Mouse (Mus musculus): ENCODE measurements around the gene Oas1d.
A peak's percentile ranks its signal among the peaks of the same experiment; 100 is the strongest.
"Not testable (repeated sequence)": the region's sequence is repeated elsewhere in the genome, so short reads cannot be mapped to it uniquely, and the experiment has no call there.

The Oas1d gene

DNA sequence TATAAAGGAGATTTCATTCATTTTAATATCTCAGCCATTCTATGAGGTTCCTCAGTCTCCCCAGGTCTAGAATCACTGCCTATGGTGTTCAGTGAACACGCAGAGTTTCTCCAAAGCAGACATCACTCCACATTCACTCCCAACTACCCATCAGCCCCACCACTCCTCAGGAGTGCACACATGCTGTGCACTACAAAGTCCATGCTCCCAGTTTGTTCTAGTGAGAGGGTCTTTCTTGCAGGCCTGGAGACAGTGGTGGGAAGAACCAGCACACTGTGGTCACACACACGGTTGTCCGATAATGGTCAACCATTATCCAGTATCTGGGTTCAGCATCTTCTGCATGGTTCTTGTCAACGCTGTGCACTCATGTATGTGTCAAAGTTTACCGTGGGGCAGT lies 12.3 kb upstream of the Oas1d start:
- no peak for DNase-seq (ENCODE audit: low read depth)

DNA sequence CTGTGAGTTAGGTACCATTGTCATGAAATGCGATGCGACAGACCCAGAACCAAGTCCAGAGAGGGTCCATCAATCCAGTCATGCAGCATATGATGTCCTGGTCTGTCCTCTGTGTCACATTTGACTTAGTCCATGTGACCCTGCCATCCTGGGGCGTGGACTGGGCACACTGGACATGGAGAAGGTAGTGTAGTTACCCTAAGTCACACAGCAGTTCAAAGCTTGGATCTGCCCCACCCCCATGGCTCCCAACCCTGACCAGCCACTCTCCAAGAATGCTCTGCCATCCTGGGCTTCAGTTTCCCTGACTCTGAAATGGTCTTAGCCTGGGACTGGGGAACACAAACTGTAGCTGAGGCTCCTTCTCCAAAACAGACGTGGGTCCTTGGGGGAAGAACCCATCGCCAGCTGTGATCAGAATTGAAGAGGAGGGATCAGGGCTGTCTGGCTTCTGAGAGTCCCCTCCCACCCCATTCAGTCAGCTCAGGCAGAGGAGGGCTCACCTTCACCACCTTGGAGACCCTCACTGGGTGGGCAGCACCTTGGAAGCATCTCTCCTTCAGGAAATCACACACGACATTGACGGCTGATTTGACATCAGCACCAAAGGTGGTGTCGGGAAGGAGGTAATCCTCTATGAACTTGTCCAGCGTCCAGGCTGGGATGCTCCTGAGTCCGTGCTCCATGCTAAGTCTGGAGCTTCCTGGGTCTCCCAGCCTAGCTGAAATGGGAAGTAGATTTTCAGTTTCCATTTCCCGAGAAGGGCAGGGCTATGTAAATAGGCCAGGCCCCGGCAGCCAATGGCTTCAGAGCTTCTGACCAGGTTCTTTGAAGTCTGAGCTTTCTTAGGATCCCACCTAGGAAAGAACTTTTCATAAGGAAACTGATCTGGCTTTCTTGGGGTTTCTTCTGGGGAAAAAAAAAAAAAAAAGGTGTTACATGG lies 7.3 kb upstream of the Oas1d start, which contains the start of gene Oas1a:
Gene Oas1a, minus strand, starts transcription at position 731 of the 943 bp plus-strand sequence.
- not testable (repeated sequence) for DNase-seq (ENCODE audit: low read depth)

DNA sequence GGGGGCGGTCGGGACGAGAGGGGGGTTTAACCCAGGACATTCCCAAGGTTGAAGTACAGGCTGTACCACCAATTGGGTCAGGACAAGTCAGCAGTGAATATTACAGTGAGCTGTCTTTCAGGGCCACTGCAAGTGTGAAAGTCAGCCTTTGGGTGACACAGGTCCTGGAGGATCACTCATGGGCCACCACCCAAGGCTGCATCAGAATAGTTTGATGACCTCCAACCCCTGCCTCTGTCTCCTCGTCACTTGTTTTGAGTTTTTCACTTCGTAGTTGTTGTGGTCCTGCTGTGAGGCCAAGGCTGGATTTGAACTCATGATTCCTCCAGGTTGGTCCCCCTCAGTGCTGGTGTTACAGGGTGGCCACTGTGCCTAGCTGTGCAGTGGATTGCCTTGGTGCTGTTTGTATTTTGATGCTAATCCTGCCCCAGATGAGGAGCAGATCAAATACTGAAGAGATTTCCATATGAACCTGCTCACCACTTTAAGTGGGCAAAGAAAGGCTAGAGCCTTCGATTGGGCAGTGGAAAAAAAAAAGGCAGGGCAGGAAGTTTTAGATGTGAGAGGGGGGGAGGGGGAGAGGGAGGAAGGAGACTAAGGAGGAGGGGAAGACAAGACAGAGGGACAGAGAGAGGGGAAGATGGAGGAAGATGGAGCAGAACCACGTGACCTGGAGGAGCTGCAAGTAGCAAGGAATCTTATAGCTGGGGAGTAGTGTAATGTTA lies 6.0 kb upstream of the Oas1d start:
- DNase-seq (ENCODE audit: low read depth): no peak

DNA sequence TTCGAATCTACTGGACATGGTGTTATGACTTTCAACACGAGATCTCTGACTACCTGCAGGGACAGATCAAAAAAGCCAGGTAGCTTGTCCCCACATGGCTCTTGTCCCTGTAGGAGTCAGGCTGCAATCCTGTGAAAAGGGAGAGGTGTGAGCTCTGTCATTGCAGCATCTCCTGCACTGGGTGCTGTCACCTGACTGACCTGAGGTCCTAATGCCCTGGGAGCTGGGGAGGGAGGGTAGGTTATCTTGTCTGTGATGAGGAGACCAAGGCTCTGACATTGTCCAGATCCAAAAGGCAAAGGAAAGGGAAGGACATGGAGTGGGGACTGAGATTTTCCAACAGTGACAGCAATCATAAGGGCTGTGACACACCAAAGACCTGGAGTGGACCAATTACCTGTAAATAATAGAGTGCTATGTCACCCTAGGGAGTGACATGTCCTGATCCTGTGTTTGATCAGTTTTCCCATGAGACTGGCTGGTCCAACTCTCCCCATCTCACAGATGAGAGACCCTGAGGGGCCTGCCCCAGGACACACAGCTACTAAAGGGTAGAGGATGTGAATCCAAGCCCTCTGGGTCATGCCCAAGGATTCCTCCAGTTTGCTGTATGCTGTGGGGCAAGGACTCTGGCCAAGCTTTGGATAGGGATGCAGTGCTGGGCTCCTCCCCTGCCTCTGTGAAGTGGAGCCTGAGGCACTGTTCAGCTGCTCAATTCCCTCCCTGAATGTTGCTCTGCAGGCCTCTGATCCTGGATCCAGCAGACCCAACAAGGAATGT lies 5.0 kb downstream of the Oas1d start:
- DNase-seq (ENCODE audit: low read depth): not testable (repeated sequence)

DNA sequence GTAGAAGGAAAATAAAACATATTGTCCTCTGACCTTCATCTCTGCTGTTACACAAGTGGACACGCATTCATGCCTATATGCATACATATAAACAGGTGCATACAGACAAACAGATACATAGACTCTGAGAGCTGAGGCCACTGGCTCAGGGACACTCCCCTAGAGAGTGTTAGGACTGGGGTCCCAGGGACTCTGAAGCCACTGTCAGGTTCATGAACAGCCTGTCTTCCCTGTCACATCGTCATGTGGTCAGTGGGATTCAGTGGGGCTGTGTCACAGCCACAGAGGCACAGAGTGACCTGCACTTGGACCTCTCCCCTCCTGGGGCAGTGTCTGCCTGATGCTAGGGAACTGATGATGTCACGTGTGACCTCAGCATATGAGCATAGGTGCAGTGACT lies 6.0 kb downstream of the Oas1d start:
- no peak for DNase-seq (ENCODE audit: low read depth)

DNA sequence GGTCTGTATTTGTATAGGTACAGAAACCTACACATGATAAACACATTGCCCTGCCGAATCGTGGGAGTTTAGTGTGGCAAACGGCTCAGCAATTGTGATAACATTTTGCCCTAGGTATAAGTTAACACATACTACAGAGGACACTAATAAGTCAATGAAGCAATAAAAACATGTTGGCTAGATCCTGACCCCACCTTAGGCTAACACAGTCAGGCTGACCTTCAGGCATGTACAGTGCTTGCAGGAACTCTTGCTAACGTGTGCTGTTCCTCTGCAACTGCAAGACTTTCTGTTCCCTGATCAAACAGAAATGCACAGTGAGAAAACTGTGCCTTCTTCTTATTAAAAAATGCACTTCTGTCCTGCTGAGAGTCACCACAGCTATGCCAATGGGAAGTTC lies 9.6 kb downstream of the Oas1d start:
- DNase-seq (ENCODE audit: low read depth): no peak

DNA sequence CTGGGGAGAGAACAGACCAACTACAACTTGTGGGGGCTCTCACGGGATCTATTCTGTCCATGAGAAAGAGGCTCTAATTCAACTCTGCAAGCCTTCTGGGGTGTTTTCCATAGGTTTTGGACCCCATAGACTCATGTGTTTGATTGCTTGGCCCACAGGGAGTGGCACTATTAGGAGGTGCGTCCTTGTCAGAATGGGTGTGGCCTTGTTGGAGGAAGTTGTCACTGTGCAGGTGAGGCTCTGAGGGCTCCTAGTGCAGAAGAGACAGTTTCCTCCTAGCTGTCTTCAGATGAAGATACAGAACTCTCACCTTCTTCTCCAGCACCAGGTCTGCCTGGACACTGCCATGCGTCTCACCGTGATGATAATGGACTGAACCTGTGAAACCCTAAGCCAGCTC lies 10.2 kb downstream of the Oas1d start:
- not testable (repeated sequence) for DNase-seq (ENCODE audit: low read depth)

DNA sequence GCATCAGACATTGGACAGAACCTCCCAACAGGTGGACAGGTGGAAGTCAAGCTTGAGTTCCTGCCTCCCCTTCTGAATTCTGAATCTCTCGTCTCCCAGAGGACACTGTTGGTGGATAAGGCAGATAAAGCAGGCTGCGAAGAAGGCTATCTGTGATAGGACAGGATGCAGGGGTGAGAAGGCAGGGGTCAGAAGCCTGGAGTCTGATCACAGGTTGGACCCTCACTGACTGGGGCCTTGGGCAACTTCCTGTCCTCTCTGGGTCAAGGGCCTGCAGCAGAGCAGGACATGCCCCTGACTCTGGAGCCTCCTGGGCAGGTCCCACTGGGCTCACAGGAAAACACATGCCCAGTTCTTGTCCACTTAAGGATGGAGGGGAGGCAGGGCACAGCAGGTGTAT lies 12.0 kb downstream of the Oas1d start:
- DNase-seq (ENCODE audit: low read depth): not testable (repeated sequence)

DNA sequence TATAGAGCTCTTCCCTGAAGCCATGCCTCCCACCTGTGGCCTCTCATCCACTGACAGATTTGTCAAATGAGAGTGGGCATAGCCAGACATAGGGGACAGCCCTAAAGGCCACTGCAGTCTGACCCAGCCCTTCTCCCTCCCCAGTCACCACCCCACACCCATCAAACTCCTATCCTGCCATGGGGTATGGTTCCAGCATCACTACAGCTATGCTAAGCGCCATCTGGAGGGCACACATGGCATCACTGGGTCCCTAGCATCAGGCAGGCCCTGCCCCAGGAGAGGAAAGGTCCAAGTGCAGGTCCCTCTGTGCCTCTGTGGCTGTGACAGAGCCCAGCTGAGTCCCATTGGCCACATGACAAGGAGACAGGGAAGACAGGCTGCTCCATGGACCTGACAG lies 12.7 kb downstream of the Oas1d start:
- no peak for DNase-seq (ENCODE audit: low read depth)

DNA sequence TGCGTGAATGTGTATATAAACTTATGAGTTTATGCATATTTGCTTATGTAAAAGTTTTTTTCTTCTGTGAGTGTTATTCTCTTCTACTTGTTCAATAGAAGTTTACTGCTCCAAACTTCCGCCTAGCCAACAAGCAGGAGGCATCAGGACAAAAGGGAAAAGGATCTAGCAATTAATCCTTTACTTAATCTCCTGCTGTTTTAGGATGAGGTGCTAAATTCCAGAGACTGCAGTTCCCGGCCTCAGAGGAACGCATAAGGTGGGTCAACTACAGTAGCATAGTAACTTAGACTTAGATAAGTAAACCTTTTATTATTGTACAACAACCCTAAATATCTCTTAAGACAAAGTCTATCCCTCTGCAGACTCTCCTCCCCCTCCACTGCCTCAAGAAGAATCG lies 19.6 kb downstream of the Oas1d start:
- no peak for DNase-seq (ENCODE audit: low read depth)

DNA sequence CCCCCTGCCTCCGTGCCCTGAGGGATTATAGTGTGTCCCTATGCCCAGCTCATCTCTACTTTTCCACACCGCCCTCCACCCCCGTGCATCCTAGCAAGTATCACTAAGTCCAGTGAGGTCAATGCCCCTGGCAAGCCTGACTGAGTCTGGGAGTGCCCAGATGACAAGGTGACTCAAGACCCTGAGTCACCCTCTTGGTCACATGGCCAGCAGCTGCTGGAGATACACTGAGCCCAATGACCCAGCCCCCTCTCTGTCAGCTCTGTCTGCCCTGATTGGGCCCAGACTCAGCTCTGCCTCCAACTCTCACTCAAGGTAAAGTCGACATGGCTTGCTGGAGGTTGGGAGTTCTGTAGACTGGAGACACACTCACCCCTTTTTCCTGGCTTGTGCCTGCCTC lies 23.5 kb downstream of the Oas1d start:
- DNase-seq (ENCODE audit: low read depth): no peak

DNA sequence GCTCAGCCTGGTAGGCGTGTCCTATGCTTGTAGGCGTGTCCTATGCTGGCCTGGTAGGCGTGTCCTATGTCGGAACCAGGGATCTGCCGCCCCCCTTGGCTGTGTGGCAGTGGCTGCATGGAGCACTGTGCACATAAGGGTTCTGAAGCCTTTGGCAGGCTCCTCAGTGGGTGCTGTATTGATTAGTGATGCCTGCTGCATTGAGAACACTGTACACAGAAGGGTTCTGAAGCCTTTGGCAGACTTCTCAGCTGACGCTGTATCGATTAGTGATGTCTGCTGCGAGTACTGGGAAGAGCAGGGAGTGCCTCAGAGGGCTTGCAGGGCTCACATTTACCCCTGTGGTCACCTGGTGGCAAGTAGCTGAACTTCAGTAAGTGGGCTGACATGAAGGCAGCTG lies 24.2 kb downstream of the Oas1d start:
- no peak for DNase-seq (ENCODE audit: low read depth)

DNA sequence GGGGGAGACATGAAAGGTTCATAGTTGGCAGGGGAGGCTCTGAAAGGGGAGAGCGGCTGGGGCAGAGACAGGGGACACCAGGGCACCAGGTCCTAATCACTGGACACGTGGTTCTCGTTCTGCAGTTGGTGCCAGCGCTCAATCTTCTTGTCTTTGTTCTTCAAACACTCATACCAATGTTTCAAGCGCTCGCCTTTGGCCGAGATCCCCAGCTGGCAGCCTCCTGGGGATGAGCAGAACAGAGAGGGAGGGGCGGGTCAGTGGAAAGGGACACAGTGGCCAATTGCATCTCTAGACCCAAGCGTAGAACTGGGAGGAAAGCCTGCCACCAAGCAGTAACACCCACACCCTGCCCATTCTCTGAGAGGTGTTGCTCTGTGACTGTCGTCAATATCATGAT lies 27.7 kb downstream of the Oas1d start:
- DNase-seq (ENCODE audit: low read depth): no peak

DNA sequence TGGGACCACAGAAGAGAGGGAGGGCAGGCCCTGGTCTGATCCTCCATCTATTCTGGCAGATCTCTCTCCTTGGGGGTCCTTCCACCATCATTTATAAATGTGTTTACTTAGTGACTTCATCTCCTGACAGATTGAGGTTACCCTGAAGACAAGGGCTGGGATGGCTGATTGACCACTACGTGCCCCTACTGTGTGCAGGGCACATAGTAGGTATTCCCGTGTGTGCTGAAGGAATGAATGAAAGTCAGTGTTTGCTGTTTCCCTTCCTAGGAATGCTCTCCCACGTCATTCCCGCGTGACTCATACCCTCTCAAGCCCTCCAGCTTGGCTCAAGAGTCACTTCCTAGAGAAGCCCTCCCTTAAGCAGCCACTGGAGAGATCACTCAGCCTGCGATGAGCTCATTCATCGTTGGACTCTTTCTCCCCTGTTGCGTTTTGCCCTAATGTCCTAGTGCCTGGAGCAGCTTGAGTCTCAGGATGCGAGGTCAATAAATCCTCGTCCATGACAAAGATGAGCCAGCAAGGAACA lies 38.0 kb downstream of the Oas1d start:
- no peak for DNase-seq (ENCODE audit: low read depth)

DNA sequence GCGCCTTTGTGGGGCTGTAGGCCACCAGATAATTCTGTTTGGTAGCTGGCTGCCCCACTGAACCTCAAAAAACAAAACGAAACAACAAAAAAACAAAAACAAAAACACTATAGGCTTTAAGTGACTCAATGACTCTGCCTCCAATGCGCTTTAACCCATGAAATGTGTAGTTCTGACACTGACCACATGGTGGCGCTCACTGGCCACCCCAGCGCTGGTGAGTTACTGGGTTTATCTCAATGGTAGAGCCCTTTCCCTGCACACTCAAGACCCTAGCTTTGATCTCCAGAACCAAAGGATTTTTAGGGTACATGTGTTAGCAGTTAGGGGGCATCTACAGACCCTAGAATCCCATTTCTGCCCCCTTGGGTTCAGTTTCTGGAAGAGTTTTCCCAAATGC lies 39.6 kb downstream of the Oas1d start:
- DNase-seq (ENCODE audit: low read depth): peak; percentile 22

DNA sequence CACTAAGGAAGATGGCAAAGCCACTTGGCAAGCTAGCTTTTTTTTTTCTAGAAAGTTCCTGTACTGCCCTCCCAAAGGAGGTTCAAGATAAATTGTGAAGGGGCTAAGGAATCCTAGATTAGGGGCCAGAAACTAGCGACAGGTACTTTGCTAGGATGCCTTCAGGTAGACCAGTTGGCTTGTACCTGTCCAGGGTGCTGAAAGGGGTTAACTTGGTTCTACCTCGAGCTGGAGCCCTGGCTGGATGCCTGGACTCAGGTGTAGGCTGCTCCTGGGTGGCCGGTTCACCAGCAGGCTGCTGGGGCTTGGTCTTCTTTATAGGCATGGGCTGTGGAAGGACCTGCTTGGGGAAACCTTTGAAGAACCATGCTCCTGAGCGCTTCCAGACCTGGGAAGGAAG lies 46.7 kb downstream of the Oas1d start:
- DNase-seq (ENCODE audit: low read depth): no peak

DNA sequence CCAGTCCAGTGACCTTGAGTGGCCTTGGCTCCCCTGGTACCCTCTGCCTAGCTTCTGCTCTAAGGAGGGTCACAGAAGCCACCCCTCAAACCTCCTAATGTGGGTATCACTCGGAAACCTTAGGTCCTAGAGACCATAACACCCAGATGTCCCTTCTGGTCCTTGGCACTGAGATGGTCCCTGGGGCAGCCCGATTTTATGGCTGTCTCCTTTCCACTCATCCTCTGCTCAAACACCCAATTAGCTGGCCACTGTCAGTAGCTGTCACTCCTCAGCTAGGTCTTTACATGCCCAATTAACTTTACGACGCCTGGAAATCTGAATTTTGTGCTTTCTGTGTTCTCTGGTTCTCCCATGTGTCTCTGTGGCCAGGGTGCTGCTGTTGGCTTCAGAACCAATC lies 51.8 kb downstream of the Oas1d start:
- no peak for DNase-seq (ENCODE audit: low read depth)

DNA sequence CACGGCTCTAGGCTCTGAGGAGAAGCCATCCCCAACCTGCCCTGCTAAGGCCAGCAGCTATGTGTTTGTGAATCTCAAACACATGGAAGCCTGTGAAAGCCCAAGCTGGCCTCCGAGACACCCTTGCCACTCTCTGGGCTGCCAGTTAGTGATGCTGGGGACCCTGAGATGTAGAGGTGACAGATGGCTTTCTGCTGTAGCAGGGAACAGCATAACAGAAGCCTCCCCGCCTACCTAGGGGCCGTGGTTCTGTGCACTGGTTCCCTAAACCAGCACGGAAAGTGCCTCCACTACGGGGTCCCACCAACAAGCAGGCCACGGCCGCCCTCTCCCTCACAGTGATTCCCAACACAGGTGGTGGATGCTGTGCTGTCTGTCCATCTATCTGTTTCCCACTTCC lies 52.6 kb downstream of the Oas1d start:
- no peak for DNase-seq (ENCODE audit: low read depth)

DNA sequence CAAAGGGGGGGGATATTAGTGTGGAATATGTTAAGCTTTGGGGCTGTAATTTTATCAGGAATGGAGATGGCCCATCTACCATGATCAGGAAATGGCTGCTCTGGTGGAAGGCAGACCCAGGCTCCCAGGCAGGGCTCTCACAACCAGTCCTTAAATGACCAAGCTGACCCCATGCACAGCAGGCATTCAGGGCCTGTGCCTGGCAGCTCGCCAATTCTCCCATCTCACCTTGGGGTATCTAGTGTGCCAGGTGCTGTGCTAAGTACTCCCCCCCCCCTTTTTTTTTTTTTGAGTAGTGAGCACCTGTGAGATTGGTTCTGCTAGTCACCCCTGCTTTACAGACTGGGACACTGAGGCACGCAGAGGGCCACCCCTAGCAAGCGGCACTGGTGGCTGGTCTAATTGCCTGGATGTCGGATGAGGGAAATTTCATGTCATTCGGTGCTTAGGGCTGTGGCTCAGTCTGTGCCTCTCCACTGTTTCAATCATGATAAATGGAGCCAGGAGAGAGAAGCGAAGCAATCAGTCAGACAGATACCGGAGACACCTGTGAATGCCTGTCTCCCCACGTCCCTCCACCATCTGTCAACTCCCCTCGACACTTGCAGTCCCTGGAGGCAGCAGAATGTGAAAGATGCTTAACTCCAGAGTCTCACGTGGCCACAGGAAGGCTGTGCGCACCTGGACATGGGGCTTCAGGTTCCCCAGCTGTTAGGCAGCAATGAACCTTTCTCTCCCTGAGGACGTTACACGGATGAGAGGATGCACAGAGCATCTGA lies 53.2 kb downstream of the Oas1d start:
- DNase-seq (ENCODE audit: low read depth): no peak

DNA sequence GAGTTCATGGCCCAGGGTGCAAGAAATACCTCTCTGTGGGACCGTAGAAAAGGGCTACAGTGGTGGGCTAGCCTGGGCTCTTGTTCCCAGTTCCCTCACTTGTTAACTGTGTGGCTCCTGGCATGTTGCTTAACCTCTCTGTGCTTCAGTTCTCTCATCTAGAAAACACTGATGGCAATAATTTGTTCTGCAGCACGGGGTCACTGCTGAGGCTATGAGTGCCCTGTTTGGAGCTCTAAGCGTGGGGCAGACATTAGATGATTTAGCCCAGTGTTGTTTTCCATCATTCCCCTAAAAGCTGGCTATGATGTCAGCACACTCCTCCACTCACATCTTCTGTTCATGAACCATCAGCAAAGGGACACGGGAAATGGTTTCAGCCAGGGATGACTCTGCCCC lies 53.8 kb downstream of the Oas1d start:
- no peak for DNase-seq (ENCODE audit: low read depth)

DNA sequence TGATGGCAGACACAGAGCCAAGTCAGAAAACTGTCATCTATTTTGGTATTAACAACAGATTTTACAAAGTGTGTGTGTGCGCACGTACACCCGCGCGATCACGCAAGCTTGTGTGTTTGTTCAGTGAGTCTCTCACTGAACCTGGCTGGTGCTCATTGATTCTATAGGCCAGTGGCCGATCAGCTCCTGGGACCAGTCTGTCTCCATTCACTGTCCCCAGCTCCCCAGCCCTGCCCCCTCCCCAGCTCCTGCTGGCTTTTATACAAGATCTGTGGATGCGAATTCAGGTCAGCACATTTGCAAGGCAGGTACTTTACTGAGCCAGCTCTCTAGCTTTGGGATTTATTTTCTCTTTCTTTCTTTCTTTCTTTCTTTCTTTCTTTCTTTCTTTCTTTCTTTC lies 54.5 kb downstream of the Oas1d start:
- no peak for DNase-seq (ENCODE audit: low read depth)

DNA sequence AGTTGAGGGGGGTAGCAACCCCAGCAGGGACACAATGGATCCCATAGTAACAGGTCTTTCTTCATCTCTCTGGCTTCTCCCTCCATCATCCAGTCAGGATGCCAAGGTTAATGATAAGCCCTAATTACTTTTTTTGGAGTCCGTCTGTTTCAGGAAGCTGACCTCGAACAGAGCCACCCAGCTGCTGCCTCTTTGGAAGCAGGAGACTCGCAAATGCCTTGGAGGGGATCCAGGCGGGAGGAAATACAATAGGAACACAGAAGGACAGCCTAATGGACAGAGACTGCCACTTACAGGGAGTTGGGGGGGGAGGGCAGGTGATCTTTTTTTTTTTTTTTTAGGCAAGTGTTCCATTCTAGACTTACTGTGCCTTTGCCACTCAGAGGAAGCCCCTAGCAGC lies 55.4 kb downstream of the Oas1d start:
- DNase-seq (ENCODE audit: low read depth): no peak

All from c-Kit-positive CD71-positive TER-119-negative erythroid progenitor cells, embryonic 14.5 days (primary cell).